Mouse (Mus musculus): ENCODE measurements around the gene Tsc22d4. TPM values are rescaled to one million over a fixed set of nuclear protein-coding genes. Genes with fewer than 3 reads are reported as not detected.

Tsc22d4 gene
- 10 to 100 TPM; 82.9 to 89.9 TPM for total RNA-seq (2021)
- 123 and 136 TPM in 2 replicates for polyA plus RNA-seq (2012; rRNA removed)
- long read RNA-seq, transcript Tsc22d4-202 (5 exons, 3,983 nt), result major isoform, 57 of 67 reads
- long read RNA-seq, partial matches to known transcripts, result 8 of 67 reads
- long read RNA-seq, other reads (novel, unspliced or antisense), result 1 of 67 reads

DNA sequence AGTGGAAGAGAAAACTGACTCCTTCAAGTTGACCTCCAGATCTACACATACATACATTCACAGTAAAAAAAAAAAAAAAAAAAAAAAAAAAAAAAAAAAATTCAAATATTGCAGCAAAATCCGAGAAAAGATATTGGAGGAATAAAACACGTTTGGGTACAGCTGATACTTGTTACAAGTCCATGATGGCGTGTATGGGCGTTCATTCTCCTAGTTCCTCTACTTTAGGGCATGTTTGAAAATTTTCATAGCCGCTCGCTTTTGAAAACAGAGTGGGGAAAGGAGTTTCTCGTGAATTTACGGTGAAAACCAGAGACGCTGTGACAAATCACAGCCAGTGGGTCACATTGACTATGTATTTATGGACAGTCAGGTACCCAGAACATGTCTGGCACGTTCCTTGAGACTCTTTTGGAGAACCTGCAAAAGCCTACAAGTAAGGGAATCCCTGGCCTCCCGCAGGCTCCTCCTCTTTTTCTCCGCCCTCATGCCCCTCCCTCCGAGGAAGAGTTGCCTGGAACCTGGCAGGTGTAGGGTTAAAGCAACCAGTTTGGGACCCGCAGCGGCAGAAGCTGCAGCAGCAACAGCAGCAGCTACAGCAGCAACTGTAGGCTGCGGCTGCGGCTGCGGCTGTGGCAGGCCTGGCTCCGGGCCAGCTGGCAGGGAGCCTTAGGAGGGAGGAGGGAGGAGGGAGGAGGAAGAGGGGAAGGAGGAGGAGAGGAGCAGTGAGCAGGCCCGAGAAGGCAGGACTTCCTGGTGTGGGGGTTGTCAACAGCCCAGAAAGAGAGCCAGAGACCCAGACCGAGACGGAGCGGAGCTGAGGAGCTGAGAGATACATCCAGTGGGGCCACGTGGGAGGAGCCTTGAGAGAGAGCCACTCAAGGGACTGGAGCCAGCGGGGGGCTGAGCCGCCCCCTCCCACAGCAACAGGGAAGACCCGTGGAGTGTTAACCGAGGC lies at the start of gene Tsc22d4:
Tsc22d4 (plus strand) TSS at position 517 of the 958 bp plus-strand sequence.
- DNase-seq, result peak; percentile 96

DNA sequence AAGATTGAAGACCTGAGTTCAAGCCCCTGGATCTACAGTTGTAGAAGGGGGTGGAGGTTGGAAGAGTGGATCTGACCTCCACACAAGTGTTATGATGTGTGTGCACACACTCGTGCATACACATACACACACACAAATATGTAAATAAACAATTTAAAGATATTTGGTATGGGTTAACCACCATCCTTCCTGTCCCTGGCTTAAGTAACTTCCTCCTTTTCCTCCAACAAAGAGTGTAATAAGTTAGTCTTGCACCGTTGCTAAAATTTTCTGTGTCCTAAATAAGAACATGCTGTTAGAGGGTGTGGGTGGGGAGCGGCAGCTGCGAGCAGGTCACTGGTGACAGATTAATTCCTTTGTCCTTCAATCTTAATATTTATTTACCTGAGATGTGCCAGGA lies 49.6 kb upstream of the Tsc22d4 start:
- no peak for DNase-seq

GRCm38 (mm10) chr5:137699080-137699479 lies 46.5 kb upstream of the Tsc22d4 start:
- no peak for DNase-seq

GRCm38 (mm10) chr5:137699850-137700249 lies 45.7 kb upstream of the Tsc22d4 start:
- no peak for DNase-seq

DNA sequence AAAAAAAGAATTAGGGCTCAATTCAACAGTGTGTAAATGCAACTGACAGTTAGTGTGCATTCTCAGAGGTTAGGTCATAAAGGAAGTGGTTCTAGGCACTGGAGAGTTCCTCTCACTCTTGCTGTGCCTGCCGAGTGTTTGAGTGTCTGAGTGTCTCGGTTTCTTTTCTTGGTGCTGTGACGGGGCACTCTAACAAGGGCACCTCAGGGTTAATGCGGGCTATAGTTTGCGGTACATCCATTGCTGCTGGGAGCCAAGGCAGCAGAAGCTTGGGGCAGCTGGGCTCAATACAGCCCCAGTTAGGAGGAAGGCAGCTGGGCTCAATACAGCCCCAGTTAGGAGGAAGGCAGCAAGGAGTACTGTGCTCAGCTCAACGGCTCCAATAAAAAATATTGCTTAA lies 40.3 kb upstream of the Tsc22d4 start:
- no peak for DNase-seq

- DNase-seq, result peak; percentile 56
Measured at GRCm38 (mm10) chr5:137706913-137707633, 38.5 kb upstream of the Tsc22d4 start.

- DNase-seq, result no peak
Measured at GRCm38 (mm10) chr5:137713454-137713853, 32.1 kb upstream of the Tsc22d4 start.

- no peak for DNase-seq
Measured at GRCm38 (mm10) chr5:137715685-137716084, 29.8 kb upstream of the Tsc22d4 start.

GRCm38 (mm10) chr5:137718020-137718790 lies 27.3 kb upstream of the Tsc22d4 start:
- DNase-seq, result no peak

- DNase-seq, result no peak
Measured at GRCm38 (mm10) chr5:137719088-137719487, 26.4 kb upstream of the Tsc22d4 start.

DNA sequence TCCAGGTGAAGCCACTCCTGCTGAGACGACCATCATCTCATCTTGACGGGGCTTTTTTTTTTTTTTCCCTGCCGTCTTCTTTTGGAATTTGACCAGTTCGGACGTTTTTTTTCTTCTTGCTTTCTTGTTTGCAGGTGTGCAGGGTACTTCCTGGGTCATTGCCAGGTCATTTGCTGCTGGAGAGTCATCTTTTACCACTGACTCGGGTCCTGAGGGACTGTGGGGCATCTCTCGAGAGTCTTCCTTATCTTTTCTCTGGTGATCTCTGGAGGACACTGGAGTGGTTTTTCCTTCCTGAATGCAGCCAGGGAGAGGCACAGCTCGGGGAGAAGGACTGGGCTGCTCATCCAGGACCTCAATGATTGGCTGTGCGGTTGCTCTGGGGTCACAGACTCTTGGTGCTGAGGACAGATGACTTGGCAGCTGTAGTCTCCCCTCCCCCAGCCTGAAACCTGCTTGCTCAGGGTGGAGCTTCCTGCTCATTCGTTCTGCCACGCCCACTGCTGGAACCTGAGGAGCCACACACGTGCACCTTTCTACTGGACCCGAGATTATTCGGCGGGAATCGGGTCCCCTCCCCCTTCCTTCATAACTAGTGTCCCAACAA lies 24.9 kb upstream of the Tsc22d4 start:
- DNase-seq, result peak; percentile 39

DNA sequence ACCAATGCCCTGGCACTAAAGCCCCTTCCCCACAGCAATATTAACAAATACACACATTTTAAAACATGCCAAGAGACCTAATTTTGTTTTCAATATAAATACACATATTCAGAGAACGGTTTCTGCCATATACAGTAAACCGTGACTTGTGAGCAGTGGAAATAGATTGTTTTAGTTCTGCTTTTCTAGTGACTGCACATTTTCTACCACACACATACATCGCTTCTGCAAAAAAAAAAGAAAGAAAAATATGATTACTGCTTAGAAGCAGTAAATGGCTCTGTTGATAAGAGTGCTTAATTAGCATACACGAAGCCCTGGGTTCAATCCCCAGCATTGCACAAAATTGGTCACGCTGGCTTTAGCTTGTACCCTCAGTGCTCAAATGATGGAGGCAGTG lies 21.7 kb upstream of the Tsc22d4 start:
- no peak for DNase-seq

DNA sequence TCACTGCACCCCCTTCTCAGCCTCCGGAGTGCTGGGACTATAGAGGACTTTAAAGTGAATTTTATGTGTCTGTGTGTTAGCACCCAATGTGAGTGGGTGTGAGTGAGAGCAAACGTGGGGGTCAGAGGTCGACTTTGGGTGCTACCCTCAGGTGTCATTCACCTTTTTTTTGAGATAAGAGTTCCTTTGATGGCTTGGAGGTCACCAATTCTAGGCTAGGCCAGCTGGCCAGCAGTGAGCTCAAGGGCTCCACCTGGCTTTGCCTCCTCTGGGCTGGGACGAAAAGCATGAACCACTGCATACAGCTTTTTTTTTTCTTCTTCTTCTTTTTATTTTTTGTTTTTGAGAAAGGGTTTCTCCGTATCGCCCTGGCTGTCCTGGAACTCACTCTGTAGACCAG lies 18.8 kb upstream of the Tsc22d4 start:
- DNase-seq, result no peak

- no peak for DNase-seq
Measured at GRCm38 (mm10) chr5:137733638-137734288, 11.8 kb upstream of the Tsc22d4 start.

DNA sequence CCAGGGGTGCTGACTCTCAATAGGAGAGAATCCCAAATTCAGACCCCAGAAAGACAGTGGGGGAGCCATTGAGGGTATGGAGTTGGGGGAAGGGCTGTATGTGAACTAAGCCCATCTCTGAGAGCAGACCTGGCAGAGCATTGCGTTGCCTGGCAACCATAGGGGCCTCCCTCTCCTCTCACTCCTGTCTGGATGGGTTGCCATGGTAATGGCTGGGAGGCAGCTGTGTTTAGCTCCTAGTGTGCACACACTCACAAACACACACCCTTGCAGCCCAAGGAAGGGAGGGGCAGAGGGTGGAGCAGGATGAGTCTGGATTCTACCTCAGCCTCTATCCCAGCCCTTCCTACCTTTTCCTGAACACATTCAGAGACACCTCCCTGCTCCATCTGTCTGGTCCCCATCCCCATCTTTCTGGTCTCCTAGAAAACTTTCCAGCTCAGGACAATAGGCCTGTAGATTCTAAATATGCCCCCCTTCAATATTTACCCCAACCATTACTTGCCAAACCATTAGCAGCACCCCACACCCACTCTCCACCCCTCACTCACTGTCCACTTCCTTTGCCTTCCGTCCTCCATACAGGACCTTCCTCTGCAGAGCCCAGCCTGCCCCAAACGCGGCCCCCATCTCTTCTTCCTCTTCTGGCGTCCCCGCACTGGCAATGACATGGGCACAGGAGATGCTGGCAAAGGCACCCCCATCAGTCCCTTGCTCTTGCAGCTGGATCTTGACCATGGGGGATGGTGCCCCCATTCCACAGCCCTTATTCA lies 11.1 kb upstream of the Tsc22d4 start:
- DNase-seq, result no peak

- peak; percentile 2 for DNase-seq
Measured at GRCm38 (mm10) chr5:137737400-137737940, 8.1 kb upstream of the Tsc22d4 start.

- DNase-seq, result peak; percentile 23
Measured at GRCm38 (mm10) chr5:137738516-137738915, 7.0 kb upstream of the Tsc22d4 start.

GRCm38 (mm10) chr5:137739471-137739870 lies 6.1 kb upstream of the Tsc22d4 start:
- DNase-seq, result no peak

- no peak for DNase-seq
Measured at GRCm38 (mm10) chr5:137740506-137740905, 5.0 kb upstream of the Tsc22d4 start.

All from adrenal gland, adult 2 months (tissue).